In the genomic region with DNA sequence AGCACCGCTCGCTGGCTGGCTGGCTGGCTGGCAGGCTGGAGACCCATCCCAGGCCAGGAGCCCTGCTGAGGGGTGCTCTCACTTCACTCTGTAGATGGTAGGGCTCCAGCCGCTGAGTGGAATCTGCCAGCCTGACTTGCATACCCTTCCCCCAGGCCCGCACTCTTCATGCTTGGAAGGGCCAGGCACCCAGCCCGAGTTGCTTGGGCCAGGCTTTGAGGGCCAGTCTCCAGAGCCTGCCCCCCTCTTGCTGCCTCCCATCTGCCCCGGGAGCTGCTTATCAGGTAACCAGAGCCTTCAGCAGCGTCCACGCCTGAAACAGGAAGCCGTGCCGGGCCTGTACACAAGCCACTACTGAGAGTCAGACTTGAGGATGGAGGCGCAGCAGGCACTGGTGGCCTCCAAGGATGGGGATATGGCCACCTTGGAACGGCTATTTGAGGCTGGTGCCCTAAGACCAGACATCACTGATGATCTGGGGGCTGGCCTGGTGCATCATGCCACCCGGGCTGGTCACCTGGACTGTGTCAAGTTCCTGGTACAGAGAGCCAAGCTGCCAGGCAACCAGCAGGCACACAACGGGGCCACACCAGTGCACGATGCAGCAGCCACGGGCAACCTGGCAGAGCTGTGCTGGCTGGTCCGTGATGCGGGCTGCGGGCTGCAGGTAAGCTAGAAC, we compare ENCODE assay signal across 9 mouse cellular contexts. TPM values are rescaled to one million over a fixed set of nuclear protein-coding genes. Genes with fewer than 3 reads are reported as not detected.
DNase-seq lines count a peak whose midpoint lies in the region; ATAC-seq and TF ChIP-seq lines count a peak whose summit lies in the region.
"Had no signal": no experiment of that assay in that cellular context is flagged by ENCODE, and none has a peak within 500 bp of the region (broad histone marks: within the 10 kb centered on the region; RNA-seq: fewer than 3 reads in every experiment).

A gene (plus strand): TSS at position 316 of the 679 bp plus-strand sequence.

- ATAC-seq in erythroid progenitor cell, adult 5-6 weeks (replicated peaks; ENCODE audit: low FRiP score, poor library complexity, severe bottlenecking): 0 out of 2 replicates have a peak, but pooled peaks have one; percentile 6
- ATAC-seq in frontal cortex, adult (ENCODE audit: low TSS enrichment): no peak

- no peak for TF ChIP-seq CTCF in left cerebral cortex, adult 2 months (IDR thresholded peaks at IDR 0.05)

- DNase-seq in left cerebral cortex, postnatal 4 days: peak; percentile 70
- no peak for DNase-seq in left cerebral cortex, postnatal 25 days (ENCODE audit: low spot score in 2 of 2)
- DNase-seq in kidney, postnatal 10 days: peak; percentile 38
- peak; percentile 27 for DNase-seq in yolk sac, embryonic 10.5 days (ENCODE audit: low spot score)
- no peak for DNase-seq in left cerebral cortex, adult 2 months (ENCODE audit: extremely low spot score in 1 of 2, low spot score in 2 of 2)
- DNase-seq in c-Kit-positive CD71-positive TER-119-positive erythroid progenitor cells, embryonic 14.5 days (ENCODE audit: low spot score): no peak

- H3K27ac ChIP-seq in left cerebral cortex, adult 2 months: no peak within 1 kb of the TSS

- intact Hi-C loops in left cerebral cortex, postnatal 4 days (cut with DNase I): no loop called here
- intact Hi-C loops in left cerebral cortex, postnatal 25 days (cut with DNase I): no loop called here
- intact Hi-C loops in left cerebral cortex, adult 2 months (cut with DNase I): no loop called here

- no peak within 1 kb of the TSS for H3K4me3 ChIP-seq in left cerebral cortex, adult 2 months
- H3K4me3 ChIP-seq: erythroblast, embryonic 14.5 days had no signal

RNA-seq across cellular contexts. Expression of the gene that starts here (rescaled TPM):
- total RNA-seq in left cerebral cortex, postnatal 4 days (2021): under 1 TPM in 1 of 2 experiments, not detected in 1; 0.14 TPM
- total RNA-seq in left cerebral cortex, postnatal 25 days (2021): under 1 TPM; 0.14 to 0.27 TPM
- 1.4 TPM in 1 of 2 replicates, not detected in the other for total RNA-seq in erythroid progenitor cell, adult 5-6 weeks (2015; ENCODE audit: low replicate concordance)
- total RNA-seq in erythroid progenitor cell, adult 5-6 weeks (2017; ENCODE audit: low replicate concordance): not detected in 2 replicates
- under 1 TPM; 0.25 to 0.30 TPM for total RNA-seq in left cerebral cortex, adult 2 months (2021)

Comparison
In these comparisons a context has a peak if more than half of its experiments do, and no peak if none do; other contexts are left out.
1. Peak in DNase-seq in left cerebral cortex, postnatal 4 days; RNA of the gene not detected or under 1 TPM.
2. DNase-seq: peak in kidney, postnatal 10 days (single experiment) and yolk sac, embryonic 10.5 days (single experiment); none in left cerebral cortex, postnatal 25 days (0 of 2), left cerebral cortex, adult 2 months (0 of 2) and c-Kit-positive CD71-positive TER-119-positive erythroid progenitor cells, embryonic 14.5 days (single experiment).